Mouse (Mus musculus) forebrain, embryonic 12.5 days (tissue): ENCODE measurements at regions not wholly inside any gene's neighbourhood (a gene's known extent, or its start where the extent isn't known, plus 50 kb on each side); places are given as distances from the start of the nearest gene placed in this dataset.

ENCODE experiments used
- ATAC-seq: fragments of 200-750 bp; cut with Nextera tagmentation; 2 replicates; pipeline ENCODE4 v1.8.0; 2017; ENCODE audit warnings: moderate TSS enrichment; ENCODE audit not compliant: low FRiP score
- H3K27ac ChIP-seq: fragments of 300-500 bp; sonication (generic); 2 replicates; pipeline ENCODE4 v1.5.1; 2016; ENCODE audit warnings: mild to moderate bottlenecking
- H3K27me3 ChIP-seq: fragments of 300-500 bp; sonication (generic); 2 replicates; pipeline ENCODE4 v1.6.1; 2016; ENCODE audit warnings: mild to moderate bottlenecking
- H3K36me3 ChIP-seq: fragments of 300-500 bp; sonication (generic); replicated peaks from 2 replicates; pipeline ENCODE4 v1.6.1; 2016; ENCODE audit warnings: mild to moderate bottlenecking
- H3K4me1 ChIP-seq: fragments of 300-500 bp; sonication (generic); 2 replicates; pipeline ENCODE4 v1.6.1; 2016
- H3K4me2 ChIP-seq: fragments of 300-500 bp; sonication (generic); 2 replicates; pipeline ENCODE4 v1.6.1; 2016; ENCODE audit warnings: mild to moderate bottlenecking, moderate library complexity
- H3K4me3 ChIP-seq: fragments of 300-500 bp; sonication (generic); replicated peaks from 2 replicates; pipeline ENCODE4 v1.5.1; 2016; ENCODE audit warnings: mild to moderate bottlenecking
- H3K9ac ChIP-seq: fragments of 300-500 bp; sonication (generic); 2 replicates; pipeline ENCODE4 v1.6.1; 2016; ENCODE audit warnings: mild to moderate bottlenecking
- H3K9me3 ChIP-seq: fragments of 300-500 bp; sonication (generic); 2 replicates; pipeline ENCODE4 v1.6.1; 2016
- WGBS: fragments of 180-500 bp; shearing (Covaris S2); methylation state at CpG from one replicate; pipeline ENCODE4 v1.1.7; 2016; 5-methylcytosine and 5-hydroxymethylcytosine counted together

DNA sequence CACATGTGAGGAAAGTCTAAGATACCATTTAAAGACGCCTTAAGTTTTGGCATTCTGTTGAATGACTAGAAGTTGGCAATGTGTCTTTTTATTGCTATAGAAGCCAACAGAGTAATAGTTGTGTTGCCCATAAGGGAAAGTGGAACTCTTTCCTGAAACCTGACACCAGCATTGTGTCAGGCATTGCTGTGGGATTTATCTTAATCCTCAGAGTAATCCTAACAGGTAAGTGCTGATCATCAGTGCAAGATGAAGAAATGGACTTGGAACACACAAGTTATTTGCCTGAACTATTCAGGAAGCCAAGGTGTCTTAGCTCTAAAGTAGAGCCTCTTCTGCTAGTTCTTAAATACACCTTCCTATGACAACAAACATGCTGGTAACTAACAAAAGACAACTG lies 198.3 kb upstream of the Rbms1 start:
- Histone ChIP-seq H3K9ac (no peak overlapping the region), H3K27ac (no peak overlapping the region), H3K4me2 (no peak overlapping the region), H3K9me3 (no peaks in the 10 kb centered on the region), H3K4me3 (no peak overlapping the region), H3K36me3 (no peaks in the 10 kb centered on the region), H3K4me1 (no peaks in the 10 kb centered on the region), H3K27me3 (no peaks in the 10 kb centered on the region)
- no peak for ATAC-seq
- WGBS = 88% methylated on average over 1 of the region's 1 CpGs

- Histone ChIP-seq H3K4me2 (no peak overlapping the region), H3K9ac (no peak overlapping the region), H3K27ac (no peak overlapping the region), H3K27me3 (no peaks in the 10 kb centered on the region), H3K4me3 (no peak overlapping the region), H3K36me3 (no peaks in the 10 kb centered on the region), H3K9me3 (no peaks in the 10 kb centered on the region), H3K4me1 (no peaks in the 10 kb centered on the region)
- ATAC-seq = no peak
- WGBS = 87% methylated on average over 3 of the region's 3 CpGs
These were observed 196.8 kb upstream of the Rbms1 start for GRCm38 (mm10) chr2:61159761-61160160.

DNA sequence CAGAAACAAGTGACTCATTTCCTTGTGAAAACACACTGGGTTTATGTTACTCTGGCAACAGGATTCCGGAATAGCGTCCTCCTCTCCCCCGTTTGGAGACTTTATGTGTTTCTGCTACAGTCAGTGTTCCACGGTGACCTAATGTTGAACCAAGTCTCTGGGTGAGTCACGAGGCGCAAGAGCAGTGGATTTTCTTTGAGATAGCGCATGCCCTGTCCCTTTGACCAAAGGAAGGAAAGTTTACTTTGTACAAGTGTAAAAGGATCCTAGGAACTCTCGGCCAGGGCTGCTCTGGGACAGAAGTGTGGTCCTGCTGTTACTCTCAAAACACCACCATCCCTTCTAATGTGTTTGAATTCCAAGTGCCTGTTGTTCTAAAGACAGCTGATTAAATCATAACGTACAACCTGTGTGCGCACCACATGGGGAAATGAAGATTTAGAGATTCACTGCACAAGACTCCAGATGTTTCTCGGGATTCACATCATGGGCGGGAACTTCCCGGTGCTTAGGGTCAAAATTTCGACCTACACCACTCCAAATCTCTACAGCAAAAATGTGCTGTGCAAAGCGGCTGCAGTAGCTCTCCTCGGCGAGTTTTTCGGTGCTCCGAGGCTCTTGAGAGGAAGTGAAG lies 176.1 kb upstream of the Rbms1 start:
- no peak for ATAC-seq
- Histone ChIP-seq H3K4me3 (no peak overlapping the region), H3K27ac (no peak overlapping the region), H3K4me2 (no peak overlapping the region), H3K4me1 (no peaks in the 10 kb centered on the region), H3K9me3 (no peaks in the 10 kb centered on the region), H3K9ac (no peak overlapping the region), H3K27me3 (no peaks in the 10 kb centered on the region), H3K36me3 (no peaks in the 10 kb centered on the region)
- WGBS = 78% methylated on average over 19 of the region's 19 CpGs

- H3K4me1 ChIP-seq = no peaks in the 10 kb centered on the region
- no peak overlapping the region for H3K9ac ChIP-seq
- no peak overlapping the region for H3K27ac ChIP-seq
- H3K4me2 ChIP-seq = no peak overlapping the region
- H3K4me3 ChIP-seq = no peak overlapping the region
- ATAC-seq = no peak
- 57% methylated on average over 3 of the region's 3 CpGs for WGBS
- H3K27me3 ChIP-seq = no peaks in the 10 kb centered on the region
- no peaks in the 10 kb centered on the region for H3K36me3 ChIP-seq
- H3K9me3 ChIP-seq = no peaks in the 10 kb centered on the region
These were observed 175.6 kb upstream of the Rbms1 start for GRCm38 (mm10) chr2:61138625-61138997.

- Histone ChIP-seq H3K27me3 (no peaks in the 10 kb centered on the region), H3K27ac (no peak overlapping the region), H3K4me3 (no peak overlapping the region), H3K9me3 (no peaks in the 10 kb centered on the region), H3K9ac (no peak overlapping the region), H3K36me3 (no peaks in the 10 kb centered on the region), H3K4me2 (no peak overlapping the region), H3K4me1 (no peaks in the 10 kb centered on the region)
- 72% methylated on average over 3 of the region's 3 CpGs for WGBS
- ATAC-seq = no peak
These were observed 174.4 kb upstream of the Rbms1 start for GRCm38 (mm10) chr2:61137378-61137777.

DNA sequence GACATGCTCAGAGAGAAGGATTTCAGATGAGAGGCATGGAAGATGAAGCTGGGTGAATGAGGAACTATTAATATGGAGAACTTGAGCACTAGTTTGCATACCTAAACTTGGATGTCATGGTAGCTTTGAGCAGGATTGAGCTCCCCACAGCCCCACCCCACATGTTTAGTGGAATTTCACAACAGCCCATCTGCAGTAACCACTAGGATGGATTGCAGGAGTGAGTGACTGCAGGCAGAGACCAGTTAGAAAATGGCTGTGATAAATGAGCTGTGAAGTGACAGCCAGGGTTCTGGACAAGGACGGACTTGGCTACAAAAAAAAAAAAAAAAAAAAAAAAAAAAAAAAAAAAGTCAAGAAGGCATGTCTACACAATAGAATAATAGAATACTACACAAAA lies 173.9 kb upstream of the Rbms1 start:
- no peaks in the 10 kb centered on the region for H3K4me1 ChIP-seq
- WGBS = 47% methylated on average over 1 of the region's 1 CpGs
- H3K27me3 ChIP-seq = no peaks in the 10 kb centered on the region
- no peaks in the 10 kb centered on the region for H3K9me3 ChIP-seq
- no peak overlapping the region for H3K4me2 ChIP-seq
- H3K4me3 ChIP-seq = no peak overlapping the region
- no peaks in the 10 kb centered on the region for H3K36me3 ChIP-seq
- no peak for ATAC-seq
- no peak overlapping the region for H3K9ac ChIP-seq
- no peak overlapping the region for H3K27ac ChIP-seq

GRCm38 (mm10) chr2:61123046-61123806 lies 160.2 kb upstream of the Rbms1 start:
- no peaks in the 10 kb centered on the region for H3K9me3 ChIP-seq
- no peak for ATAC-seq
- H3K36me3 ChIP-seq = no peaks in the 10 kb centered on the region
- H3K4me2 ChIP-seq = no peak overlapping the region
- WGBS = 88% methylated on average over 7 of the region's 7 CpGs
- H3K27ac ChIP-seq = no peak overlapping the region
- H3K4me1 ChIP-seq = no peaks in the 10 kb centered on the region
- H3K27me3 ChIP-seq = no peaks in the 10 kb centered on the region
- H3K4me3 ChIP-seq = no peak overlapping the region
- no peak overlapping the region for H3K9ac ChIP-seq

GRCm38 (mm10) chr2:61121281-61121680 lies 158.3 kb upstream of the Rbms1 start:
- Histone ChIP-seq H3K4me1 (no peaks in the 10 kb centered on the region), H3K36me3 (no peaks in the 10 kb centered on the region), H3K9me3 (no peaks in the 10 kb centered on the region), H3K4me3 (no peak overlapping the region), H3K27me3 (no peaks in the 10 kb centered on the region), H3K27ac (no peak overlapping the region), H3K9ac (no peak overlapping the region), H3K4me2 (no peak overlapping the region)
- ATAC-seq = no peak
- 83% methylated on average over 5 of the region's 5 CpGs for WGBS

- 65% methylated on average over 2 of the region's 2 CpGs for WGBS
- H3K4me2 ChIP-seq = no peak overlapping the region
- no peaks in the 10 kb centered on the region for H3K9me3 ChIP-seq
- H3K9ac ChIP-seq = no peak overlapping the region
- no peaks in the 10 kb centered on the region for H3K4me1 ChIP-seq
- no peaks in the 10 kb centered on the region for H3K36me3 ChIP-seq
- H3K27ac ChIP-seq = no peak overlapping the region
- no peak overlapping the region for H3K4me3 ChIP-seq
- no peak for ATAC-seq
- H3K27me3 ChIP-seq = no peaks in the 10 kb centered on the region
These were observed 151.6 kb upstream of the Rbms1 start for GRCm38 (mm10) chr2:61114620-61115019.

- Histone ChIP-seq H3K27me3 (no peaks in the 10 kb centered on the region), H3K4me1 (no peaks in the 10 kb centered on the region), H3K9ac (no peak overlapping the region), H3K9me3 (no peaks in the 10 kb centered on the region), H3K27ac (no peak overlapping the region), H3K36me3 (no peaks in the 10 kb centered on the region), H3K4me3 (no peak overlapping the region), H3K4me2 (no peak overlapping the region)
- no peak for ATAC-seq
- 89% methylated on average over 6 of the region's 6 CpGs for WGBS
These were observed 150.9 kb upstream of the Rbms1 start for GRCm38 (mm10) chr2:61113916-61114315.

DNA sequence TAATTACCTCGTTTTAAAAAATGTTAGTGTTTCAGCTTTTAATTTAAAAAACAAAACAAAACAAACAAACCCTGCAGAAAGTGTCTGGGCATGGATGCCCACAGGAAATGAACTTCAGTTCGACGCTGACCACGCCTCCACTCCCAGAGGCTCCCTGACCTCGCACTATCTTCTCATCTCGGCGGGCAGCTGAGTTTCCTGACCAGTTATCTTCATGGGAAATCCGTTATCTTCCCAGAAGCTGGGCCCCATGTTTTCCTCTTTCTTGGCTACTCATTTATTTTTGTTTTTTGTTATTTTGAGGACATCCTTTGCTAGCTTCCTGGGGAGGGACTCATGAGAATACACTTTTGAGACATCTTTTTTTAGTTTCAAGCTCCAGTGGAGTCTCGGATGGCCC lies 147.6 kb upstream of the Rbms1 start:
- no peaks in the 10 kb centered on the region for H3K36me3 ChIP-seq
- no peak for ATAC-seq
- H3K27me3 ChIP-seq = no peaks in the 10 kb centered on the region
- H3K27ac ChIP-seq = no peak overlapping the region
- H3K9me3 ChIP-seq = no peaks in the 10 kb centered on the region
- no peak overlapping the region for H3K4me3 ChIP-seq
- 82% methylated on average over 9 of the region's 9 CpGs for WGBS
- no peak overlapping the region for H3K4me2 ChIP-seq
- H3K4me1 ChIP-seq = no peaks in the 10 kb centered on the region
- no peak overlapping the region for H3K9ac ChIP-seq

DNA sequence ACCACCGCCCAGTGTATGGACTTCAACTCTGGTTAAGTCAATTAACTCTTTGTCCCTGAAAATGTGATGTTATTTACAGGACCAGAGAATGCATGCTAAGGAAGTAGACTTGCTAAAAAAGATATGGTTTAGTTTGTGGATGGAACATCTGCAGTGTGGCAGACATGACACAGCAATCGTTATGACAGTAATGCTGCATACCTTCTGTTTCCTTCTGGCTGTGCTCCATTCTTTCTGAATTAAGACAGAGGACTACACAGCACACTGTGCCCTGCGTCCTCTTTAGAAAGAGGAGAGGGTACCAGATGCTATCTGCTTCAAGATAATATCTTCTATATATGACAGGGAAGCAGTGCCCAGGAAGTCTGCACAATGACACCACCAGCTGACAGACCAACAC lies 146.6 kb upstream of the Rbms1 start:
- ATAC-seq = no peak
- Histone ChIP-seq H3K9me3 (no peaks in the 10 kb centered on the region), H3K36me3 (no peaks in the 10 kb centered on the region), H3K9ac (no peak overlapping the region), H3K4me2 (no peak overlapping the region), H3K27me3 (no peaks in the 10 kb centered on the region), H3K27ac (no peak overlapping the region), H3K4me1 (no peaks in the 10 kb centered on the region), H3K4me3 (no peak overlapping the region)
- 84% methylated on average over 3 of the region's 3 CpGs for WGBS

DNA sequence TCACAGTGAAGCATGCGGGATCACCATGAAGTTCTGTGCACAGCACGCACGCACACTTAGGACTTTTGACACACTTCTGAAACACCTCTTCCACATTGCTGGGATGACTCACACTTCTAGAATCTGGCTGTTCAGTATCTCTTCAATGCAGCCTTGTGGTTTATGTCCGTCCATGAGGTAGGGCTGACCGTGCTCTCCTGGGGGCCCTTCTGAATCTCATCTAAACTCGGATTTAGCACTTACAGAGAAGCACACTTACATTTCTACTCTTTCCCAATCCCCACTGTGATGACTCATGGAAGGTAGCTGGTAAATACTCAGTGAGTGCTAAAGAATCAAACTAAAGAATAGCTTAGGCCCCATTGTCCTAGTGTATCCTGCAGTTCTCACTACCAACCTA lies 142.2 kb upstream of the Rbms1 start:
- H3K9ac ChIP-seq = no peak overlapping the region
- no peak overlapping the region for H3K27ac ChIP-seq
- H3K9me3 ChIP-seq = no peaks in the 10 kb centered on the region
- no peaks in the 10 kb centered on the region for H3K36me3 ChIP-seq
- ATAC-seq = no peak
- H3K4me2 ChIP-seq = no peak overlapping the region
- no peaks in the 10 kb centered on the region for H3K27me3 ChIP-seq
- H3K4me3 ChIP-seq = no peak overlapping the region
- WGBS = 90% methylated on average over 6 of the region's 6 CpGs
- no peaks in the 10 kb centered on the region for H3K4me1 ChIP-seq
